Mouse (Mus musculus): ENCODE results near the gene Pdlim7. TPM values are rescaled to one million over a fixed set of nuclear protein-coding genes. Genes with fewer than 3 reads are reported as not detected.

The Pdlim7 gene
- 165 and 185 TPM in 2 replicates for polyA plus RNA-seq (2014; fragmentation: Nextera tagmentation; extraction: Ambion mirVana)

- WGBS = under 1% methylated on average over 55 of the region's 55 CpGs
- H3K4me1 ChIP-seq (replicated peaks; ENCODE audit: control insufficient read depth, insufficient read depth, low read length) = peaks cover 25% of the 10 kb centered on the region
- H3K4me3 ChIP-seq (ENCODE audit: low read depth, low read length) = peak within 1 kb of the TSS; percentile 83
- ATAC-seq (replicated peaks; ENCODE audit: low FRiP score) (peak; percentile 79), DNase-seq (ENCODE audit: low spot score) (peak; percentile 94)
- no peaks in the 10 kb centered on the region for H3K9me3 ChIP-seq (ENCODE audit: control insufficient read depth, low read length)
- no peaks in the 10 kb centered on the region for H3K27me3 ChIP-seq (ENCODE audit: control insufficient read depth, insufficient read depth, low read length)
- H3K9ac ChIP-seq (ENCODE audit: low read length) = peak within 1 kb of the TSS; percentile 88
- H3K36me3 ChIP-seq (ENCODE audit: control insufficient read depth, insufficient read depth, low read length) = peaks cover 3% of the 10 kb centered on the region; the same call in 1 of the 2 replicates
- H3K27ac ChIP-seq (ENCODE audit: low read depth, low read length) = 0 out of 2 replicates have a peak within 1 kb of the TSS, but pooled peaks have one; percentile 31
- H3K4me2 ChIP-seq (ENCODE audit: low read depth, low read length, severe bottlenecking) = peak within 1 kb of the TSS; percentile 98
Measured at GRCm38 (mm10) chr13:55513111-55513748, at the start of gene Pdlim7. TSS of gene Pdlim7 (minus strand) at chr13:55513676.

GRCm38 (mm10) chr13:55557499-55557898, 44.0 kb upstream of the Pdlim7 start:
- Histone ChIP-seq H3K27me3 (ENCODE audit: control insufficient read depth, insufficient read depth, low read length) (no peaks in the 10 kb centered on the region), H3K9me3 (ENCODE audit: control insufficient read depth, low read length) (no peaks in the 10 kb centered on the region), H3K4me3 (ENCODE audit: low read depth, low read length) (no peak overlapping the region), H3K4me2 (ENCODE audit: low read depth, low read length, severe bottlenecking) (no peak overlapping the region), H3K9ac (ENCODE audit: low read length) (no peak overlapping the region), H3K4me1 (replicated peaks; ENCODE audit: control insufficient read depth, insufficient read depth, low read length) (no peaks in the 10 kb centered on the region), H3K36me3 (ENCODE audit: control insufficient read depth, insufficient read depth, low read length) (no peaks in the 10 kb centered on the region), H3K27ac (ENCODE audit: low read depth, low read length) (no peak overlapping the region)
- no peak for DNase-seq (ENCODE audit: low spot score)
- WGBS = 90% methylated on average over 6 of the region's 6 CpGs
- ATAC-seq (replicated peaks; ENCODE audit: low FRiP score) = no peak

GRCm38 (mm10) chr13:55555921-55556320, 42.4 kb upstream of the Pdlim7 start:
- no peak for DNase-seq (ENCODE audit: low spot score)
- H3K9me3 ChIP-seq (ENCODE audit: control insufficient read depth, low read length) = no peaks in the 10 kb centered on the region
- no peak for ATAC-seq (replicated peaks; ENCODE audit: low FRiP score)
- no peaks in the 10 kb centered on the region for H3K36me3 ChIP-seq (ENCODE audit: control insufficient read depth, insufficient read depth, low read length)
- WGBS = 96% methylated on average over 9 of the region's 9 CpGs
- no peak overlapping the region for H3K4me3 ChIP-seq (ENCODE audit: low read depth, low read length)
- no peak overlapping the region for H3K4me2 ChIP-seq (ENCODE audit: low read depth, low read length, severe bottlenecking)
- no peaks in the 10 kb centered on the region for H3K27me3 ChIP-seq (ENCODE audit: control insufficient read depth, insufficient read depth, low read length)
- H3K9ac ChIP-seq (ENCODE audit: low read length) = no peak overlapping the region
- H3K4me1 ChIP-seq (replicated peaks; ENCODE audit: control insufficient read depth, insufficient read depth, low read length) = no peaks in the 10 kb centered on the region
- H3K27ac ChIP-seq (ENCODE audit: low read depth, low read length) = no peak overlapping the region

GRCm38 (mm10) chr13:55549061-55549460, 35.6 kb upstream of the Pdlim7 start:
- Histone ChIP-seq H3K9me3 (ENCODE audit: control insufficient read depth, low read length) (no peaks in the 10 kb centered on the region), H3K36me3 (ENCODE audit: control insufficient read depth, insufficient read depth, low read length) (peaks cover 3% of the 10 kb centered on the region; the same call in 1 of the 2 replicates), H3K27ac (ENCODE audit: low read depth, low read length) (no peak overlapping the region), H3K27me3 (ENCODE audit: control insufficient read depth, insufficient read depth, low read length) (no peaks in the 10 kb centered on the region), H3K4me1 (replicated peaks; ENCODE audit: control insufficient read depth, insufficient read depth, low read length) (no peaks in the 10 kb centered on the region), H3K9ac (ENCODE audit: low read length) (no peak overlapping the region), H3K4me2 (ENCODE audit: low read depth, low read length, severe bottlenecking) (no peak overlapping the region), H3K4me3 (ENCODE audit: low read depth, low read length) (no peak overlapping the region)
- no peak for ATAC-seq (replicated peaks; ENCODE audit: low FRiP score)
- no peak for DNase-seq (ENCODE audit: low spot score)
- WGBS = 86% methylated on average over 15 of the region's 15 CpGs

- WGBS = 95% methylated on average over 5 of the region's 5 CpGs
- Histone ChIP-seq H3K27ac (ENCODE audit: low read depth, low read length) (no peak overlapping the region), H3K4me3 (ENCODE audit: low read depth, low read length) (no peak overlapping the region), H3K27me3 (ENCODE audit: control insufficient read depth, insufficient read depth, low read length) (no peaks in the 10 kb centered on the region), H3K9me3 (ENCODE audit: control insufficient read depth, low read length) (no peaks in the 10 kb centered on the region), H3K4me2 (ENCODE audit: low read depth, low read length, severe bottlenecking) (no peak overlapping the region), H3K9ac (ENCODE audit: low read length) (no peak overlapping the region), H3K4me1 (replicated peaks; ENCODE audit: control insufficient read depth, insufficient read depth, low read length) (no peaks in the 10 kb centered on the region), H3K36me3 (ENCODE audit: control insufficient read depth, insufficient read depth, low read length) (peaks cover 3% of the 10 kb centered on the region)
- ATAC-seq (replicated peaks; ENCODE audit: low FRiP score) = no peak
- no peak for DNase-seq (ENCODE audit: low spot score)
Measured at GRCm38 (mm10) chr13:55548426-55548825, 35.0 kb upstream of the Pdlim7 start.

GRCm38 (mm10) chr13:55547916-55548315, 34.4 kb upstream of the Pdlim7 start:
- WGBS = 89% methylated on average over 2 of the region's 2 CpGs
- Histone ChIP-seq H3K9ac (ENCODE audit: low read length) (no peak overlapping the region), H3K9me3 (ENCODE audit: control insufficient read depth, low read length) (no peaks in the 10 kb centered on the region), H3K27me3 (ENCODE audit: control insufficient read depth, insufficient read depth, low read length) (no peaks in the 10 kb centered on the region), H3K4me1 (replicated peaks; ENCODE audit: control insufficient read depth, insufficient read depth, low read length) (no peaks in the 10 kb centered on the region), H3K27ac (ENCODE audit: low read depth, low read length) (no peak overlapping the region), H3K4me3 (ENCODE audit: low read depth, low read length) (no peak overlapping the region), H3K36me3 (ENCODE audit: control insufficient read depth, insufficient read depth, low read length) (peaks cover 8% of the 10 kb centered on the region), H3K4me2 (ENCODE audit: low read depth, low read length, severe bottlenecking) (no peak overlapping the region)
- ATAC-seq (replicated peaks; ENCODE audit: low FRiP score) = no peak
- DNase-seq (ENCODE audit: low spot score) = no peak

GRCm38 (mm10) chr13:55544792-55545191, 31.3 kb upstream of the Pdlim7 start:
- ATAC-seq (replicated peaks; ENCODE audit: low FRiP score) (no peak), DNase-seq (ENCODE audit: low spot score) (no peak)
- WGBS = 86% methylated on average over 6 of the region's 6 CpGs
- no peak overlapping the region for H3K4me2 ChIP-seq (ENCODE audit: low read depth, low read length, severe bottlenecking)
- no peak overlapping the region for H3K9ac ChIP-seq (ENCODE audit: low read length)
- H3K9me3 ChIP-seq (ENCODE audit: control insufficient read depth, low read length) = no peaks in the 10 kb centered on the region
- H3K27me3 ChIP-seq (ENCODE audit: control insufficient read depth, insufficient read depth, low read length) = no peaks in the 10 kb centered on the region
- H3K4me3 ChIP-seq (ENCODE audit: low read depth, low read length) = no peak overlapping the region
- H3K36me3 ChIP-seq (ENCODE audit: control insufficient read depth, insufficient read depth, low read length) = peaks cover 17% of the 10 kb centered on the region
- no peak overlapping the region for H3K27ac ChIP-seq (ENCODE audit: low read depth, low read length)
- H3K4me1 ChIP-seq (replicated peaks; ENCODE audit: control insufficient read depth, insufficient read depth, low read length) = no peaks in the 10 kb centered on the region

- Histone ChIP-seq H3K27ac (ENCODE audit: low read depth, low read length) (no peak overlapping the region), H3K4me2 (ENCODE audit: low read depth, low read length, severe bottlenecking) (no peak overlapping the region), H3K36me3 (ENCODE audit: control insufficient read depth, insufficient read depth, low read length) (peaks cover 23% of the 10 kb centered on the region), H3K4me1 (replicated peaks; ENCODE audit: control insufficient read depth, insufficient read depth, low read length) (no peaks in the 10 kb centered on the region), H3K9me3 (ENCODE audit: control insufficient read depth, low read length) (no peaks in the 10 kb centered on the region), H3K9ac (ENCODE audit: low read length) (no peak overlapping the region), H3K4me3 (ENCODE audit: low read depth, low read length) (no peak overlapping the region), H3K27me3 (ENCODE audit: control insufficient read depth, insufficient read depth, low read length) (no peaks in the 10 kb centered on the region)
- WGBS = 95% methylated on average over 8 of the region's 8 CpGs
- ATAC-seq (replicated peaks; ENCODE audit: low FRiP score) (no peak), DNase-seq (ENCODE audit: low spot score) (no peak)
Measured at GRCm38 (mm10) chr13:55543447-55543846, 30.0 kb upstream of the Pdlim7 start.

- no peak for DNase-seq (ENCODE audit: low spot score)
- Histone ChIP-seq H3K36me3 (ENCODE audit: control insufficient read depth, insufficient read depth, low read length) (peaks cover 23% of the 10 kb centered on the region), H3K4me3 (ENCODE audit: low read depth, low read length) (no peak overlapping the region)
Measured at GRCm38 (mm10) chr13:55542891-55543290, 29.4 kb upstream of the Pdlim7 start.

More at GRCm38 (mm10) chr13:55542891-55543290, 29.4 kb upstream of the Pdlim7 start:
- H3K27ac ChIP-seq (ENCODE audit: low read depth, low read length) = no peak overlapping the region
- WGBS = 93% methylated on average over 4 of the region's 4 CpGs
- no peaks in the 10 kb centered on the region for H3K4me1 ChIP-seq (replicated peaks; ENCODE audit: control insufficient read depth, insufficient read depth, low read length)
- no peaks in the 10 kb centered on the region for H3K27me3 ChIP-seq (ENCODE audit: control insufficient read depth, insufficient read depth, low read length)
- H3K4me2 ChIP-seq (ENCODE audit: low read depth, low read length, severe bottlenecking) = no peak overlapping the region
- ATAC-seq (replicated peaks; ENCODE audit: low FRiP score) = no peak
- H3K9ac ChIP-seq (ENCODE audit: low read length) = no peak overlapping the region
- no peaks in the 10 kb centered on the region for H3K9me3 ChIP-seq (ENCODE audit: control insufficient read depth, low read length)

Data from forebrain, embryonic 11.5 days (tissue).